Mouse (Mus musculus): Measurements from ENCODE around the gene Gm34302. TPM values are rescaled to one million over a fixed set of nuclear protein-coding genes. Genes with fewer than 3 reads are reported as not detected.

Gene Gm34302
- polyA plus RNA-seq (2021; fragmentation: Nextera tagmentation), result 1.4 and 2.0 TPM in 2 replicates
- long read RNA-seq, experiment 1, result 0 reads
- long read RNA-seq, experiment 2, partial matches to known transcripts, result 0 of 1 reads
- long read RNA-seq, experiment 2, other reads (novel, unspliced or antisense), result 1 of 1 reads

DNA sequence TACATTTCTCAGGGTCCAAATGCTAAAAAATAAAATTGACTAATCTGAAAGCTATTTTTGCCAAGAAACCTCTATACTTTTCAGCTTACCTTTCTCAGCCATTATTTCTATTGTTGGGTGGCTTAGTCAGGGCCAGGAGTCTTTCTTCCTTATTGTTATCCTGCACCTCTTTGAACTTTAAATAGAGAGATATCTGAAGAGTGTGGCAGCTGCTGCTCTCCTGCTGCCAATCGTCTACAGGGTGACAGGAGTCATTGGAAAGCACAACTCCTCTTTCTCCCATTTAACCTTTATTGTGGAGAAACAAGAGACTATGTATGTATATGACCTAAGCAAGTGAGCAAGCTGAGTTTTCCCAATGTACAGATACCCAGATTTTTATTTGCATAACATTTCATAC is at the start of gene Gm34302:
TSS of gene Gm34302 (minus strand) at position 154 of the 400 bp plus-strand sequence.

Other genes with a start within 250 kb of the Gm34302 start
- 3.6 and 4.3 TPM in 2 replicates for gene Mme, start 242.3 kb downstream of the Gm34302 start, polyA plus RNA-seq (2021; fragmentation: Nextera tagmentation)